Mouse (Mus musculus): ENCODE data around the gene Tmem150b.
A peak's percentile ranks its signal among the peaks of the same experiment; 100 is the strongest.

The Tmem150b gene

GRCm38 (mm10) chr7:4725169-4725568 lies at the start of gene Tmem150b:
Gene Tmem150b (minus strand): TSS chr7:4725249.
- no peak for DNase-seq (ENCODE audit: low spot score in 2 of 2)

DNA sequence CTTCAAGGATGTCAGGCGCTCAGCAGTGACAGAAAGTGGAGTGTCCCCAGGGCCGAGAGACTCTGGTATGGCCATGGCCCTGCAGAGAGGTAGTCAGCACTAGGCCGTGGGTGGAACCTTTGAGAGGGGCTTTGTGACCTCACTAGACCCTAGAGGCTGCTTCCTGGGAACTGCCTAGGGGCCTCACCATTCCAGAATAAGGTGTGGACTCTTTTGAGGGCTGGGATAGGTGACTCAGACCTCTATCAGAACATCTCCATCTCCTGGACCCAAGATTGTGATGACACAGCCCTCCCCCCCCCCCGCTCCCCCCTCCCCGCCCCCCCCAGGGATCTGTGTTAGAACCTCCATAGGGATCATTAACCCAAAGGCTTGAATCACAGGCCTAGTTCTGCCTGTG lies 46.2 kb upstream of the Tmem150b start, which contains the start of gene Fam71e2:
TSS of gene Fam71e2 (minus strand) at position 101 of the 400 bp plus-strand sequence.
- DNase-seq (ENCODE audit: low spot score in 2 of 2), result no peak

GRCm38 (mm10) chr7:4764946-4765710 lies 40.1 kb upstream of the Tmem150b start:
- DNase-seq (ENCODE audit: low spot score in 2 of 2), result no peak

DNA sequence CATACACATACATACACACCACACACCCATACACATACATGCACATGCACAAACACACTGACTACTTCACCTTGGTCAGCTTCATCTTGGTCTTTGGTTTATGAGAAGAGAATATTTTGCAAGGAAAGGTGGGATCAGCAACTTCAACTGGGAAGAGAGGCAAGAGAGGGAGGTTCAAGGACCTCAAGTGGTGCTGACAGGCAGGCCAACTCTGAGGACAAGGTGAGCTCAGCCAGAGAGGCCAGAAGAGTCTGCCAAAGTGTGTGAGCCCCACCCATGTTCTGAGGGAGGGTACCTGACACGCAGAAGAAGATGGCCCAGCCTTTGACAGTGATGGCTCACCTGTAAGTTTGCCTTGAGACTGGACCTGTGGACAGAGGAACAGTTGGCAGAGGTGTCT lies 34.6 kb upstream of the Tmem150b start:
- no peak for DNase-seq (ENCODE audit: low spot score in 2 of 2)

DNA sequence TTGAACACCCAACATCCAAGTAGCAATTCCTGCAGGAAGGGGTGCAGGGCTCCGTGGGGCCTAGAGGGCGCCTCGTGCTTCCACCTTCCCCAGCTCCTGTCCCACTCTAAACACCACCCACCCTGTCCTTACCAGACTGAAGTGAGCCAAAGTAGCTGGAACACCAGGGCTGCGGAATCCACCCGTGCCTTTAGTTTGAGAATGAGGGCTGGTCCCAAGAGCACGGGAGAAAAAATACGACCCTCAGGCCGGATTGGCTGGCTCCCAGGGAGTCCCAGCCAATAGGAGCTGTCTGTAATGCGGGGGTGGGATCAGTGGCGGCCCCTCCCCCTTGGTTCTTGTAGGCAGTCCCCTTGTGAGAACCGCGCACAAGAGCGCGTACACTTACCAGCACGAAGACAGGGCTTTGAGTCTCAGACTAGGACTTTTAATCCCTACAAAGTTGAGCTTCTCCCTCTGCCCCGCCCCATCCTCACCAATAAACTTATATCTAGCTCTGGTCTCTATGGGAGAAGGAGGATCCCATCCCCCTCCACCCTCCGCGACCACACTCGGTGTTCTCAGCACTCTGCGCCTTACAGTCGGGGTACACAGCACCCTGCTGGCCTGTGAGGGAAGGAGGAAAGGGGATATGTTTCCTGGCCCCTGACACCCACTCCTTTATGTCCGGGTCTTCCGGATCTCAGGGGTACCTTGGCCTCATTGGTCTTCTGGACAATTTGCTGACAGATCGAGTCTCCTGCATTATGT lies 27.9 kb upstream of the Tmem150b start, which contains the start of gene Cox6b2:
TSS of gene Cox6b2 (minus strand) at position 274 of the 750 bp plus-strand sequence.
- DNase-seq (ENCODE audit: low spot score in 2 of 2), result peak; percentile 60 to 65

DNA sequence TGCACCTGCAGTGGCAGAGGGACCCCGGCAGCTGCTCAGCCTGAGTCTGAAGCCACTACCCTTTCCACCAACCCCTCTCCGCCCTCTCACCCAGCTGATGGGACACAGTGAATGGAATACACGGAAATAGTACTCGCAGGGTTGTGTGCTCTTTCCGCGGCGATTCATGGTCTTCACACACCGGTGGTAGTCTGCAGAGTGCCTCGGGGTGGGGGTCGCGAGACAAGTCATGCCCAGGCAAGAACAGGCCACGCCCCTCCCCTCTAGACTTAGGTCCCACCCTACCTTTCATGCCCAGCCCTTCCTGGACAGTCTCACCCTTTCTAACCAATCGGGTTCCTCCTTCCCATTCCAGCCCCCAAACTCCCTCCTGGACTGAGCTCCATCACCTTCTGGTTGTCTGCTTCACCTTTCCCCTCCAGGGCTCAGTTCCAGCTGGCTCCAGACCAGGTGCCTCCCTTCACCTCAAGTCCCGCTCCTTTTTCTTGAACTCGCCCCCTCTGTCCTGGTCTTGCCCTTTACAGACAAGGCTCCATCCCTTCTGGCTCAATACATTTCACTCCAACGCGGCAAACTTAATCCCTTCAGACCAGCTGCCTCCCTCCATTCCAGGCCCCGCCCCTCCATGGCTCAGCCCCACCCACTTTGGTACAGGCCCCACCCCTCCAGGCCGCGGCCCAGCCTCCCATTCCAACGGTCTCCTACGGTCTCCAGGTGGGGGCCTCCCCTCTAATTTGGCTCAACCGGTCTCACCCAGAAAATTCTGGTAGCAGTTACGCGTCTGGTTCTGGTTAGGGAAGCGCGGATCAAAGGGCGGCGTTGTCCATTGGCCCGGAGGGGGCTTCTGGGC lies 27.1 kb upstream of the Tmem150b start:
- DNase-seq (ENCODE audit: low spot score in 2 of 2), result no peak

GRCm38 (mm10) chr7:4749169-4749568 lies 24.1 kb upstream of the Tmem150b start:
- DNase-seq (ENCODE audit: low spot score in 2 of 2), result no peak

- DNase-seq (ENCODE audit: low spot score in 2 of 2), result no peak
Observed at GRCm38 (mm10) chr7:4748321-4748720, 23.3 kb upstream of the Tmem150b start.

DNA sequence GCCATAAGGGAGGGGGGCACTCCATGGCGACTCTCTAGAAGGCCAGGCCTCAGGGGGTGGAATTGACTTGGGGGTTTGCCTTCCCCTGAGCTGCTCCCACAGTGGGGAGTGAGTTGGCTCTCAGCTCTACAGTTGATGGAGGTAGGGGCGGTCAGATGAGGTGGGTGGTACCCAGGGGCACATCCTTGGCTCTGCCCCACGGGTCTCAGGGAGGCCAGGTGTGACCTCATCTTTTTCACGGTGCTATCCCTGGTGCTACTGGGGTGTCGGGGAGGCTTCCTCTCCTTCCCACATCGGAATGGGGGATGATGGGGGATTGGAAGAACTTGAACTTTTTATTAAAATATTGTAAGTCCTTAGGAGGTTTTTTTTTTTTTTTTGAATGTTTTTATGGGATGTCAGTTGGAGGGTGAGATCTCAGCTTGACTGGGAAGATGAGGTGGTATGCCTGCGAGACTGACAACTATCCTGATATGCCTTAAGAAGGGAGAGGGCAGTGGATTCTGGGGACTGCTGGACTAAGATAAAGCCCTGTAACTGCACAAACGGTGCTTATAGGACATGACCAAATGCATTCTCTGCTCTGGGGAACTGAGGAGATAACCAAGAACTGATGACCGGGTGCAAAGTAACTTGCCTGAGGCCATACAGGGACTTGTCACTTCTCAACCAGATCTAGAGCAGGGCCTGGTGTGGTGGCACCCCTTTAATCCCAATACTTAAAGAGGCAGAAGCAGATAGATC lies 22.3 kb upstream of the Tmem150b start:
- no peak for DNase-seq (ENCODE audit: low spot score in 2 of 2)

DNA sequence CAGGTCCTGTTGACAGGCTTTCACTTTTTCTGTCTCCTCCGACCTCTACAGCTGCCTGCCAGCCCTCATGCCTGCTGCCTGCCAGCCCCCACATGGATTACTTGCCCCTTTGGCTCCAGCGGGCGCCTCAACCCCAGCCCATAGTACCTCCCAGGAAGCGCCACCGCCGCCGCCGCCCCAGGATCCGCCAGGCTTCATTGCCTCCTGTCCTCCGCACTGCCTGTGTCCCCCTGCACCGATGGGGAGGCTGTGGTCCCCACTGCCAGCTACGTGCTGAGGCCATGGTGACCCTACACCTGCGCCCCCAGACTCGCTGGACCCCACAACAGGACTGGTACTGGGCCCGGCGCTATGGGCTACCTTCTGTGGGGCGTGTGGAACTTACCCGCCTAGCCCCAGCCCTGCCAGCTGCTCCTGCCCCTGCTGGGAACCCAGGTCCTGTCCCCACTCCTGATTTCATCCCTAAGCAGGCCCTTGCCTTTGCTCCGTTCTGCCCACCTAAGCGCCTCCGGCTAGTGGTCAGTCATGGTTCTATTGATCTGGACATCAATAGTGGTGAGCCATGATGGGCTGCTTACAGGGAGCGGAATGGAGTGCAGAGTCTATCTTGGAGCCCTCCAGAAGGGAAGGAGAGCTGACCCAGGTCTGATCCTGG lies 21.4 kb upstream of the Tmem150b start:
- no peak for DNase-seq (ENCODE audit: low spot score in 2 of 2)

- DNase-seq (ENCODE audit: low spot score in 2 of 2), result no peak
Observed at GRCm38 (mm10) chr7:4744886-4745285, 19.8 kb upstream of the Tmem150b start.

GRCm38 (mm10) chr7:4743354-4743753 lies 18.3 kb upstream of the Tmem150b start:
- DNase-seq (ENCODE audit: low spot score in 2 of 2), result no peak

GRCm38 (mm10) chr7:4742482-4742819 lies 17.4 kb upstream of the Tmem150b start:
- DNase-seq (ENCODE audit: low spot score in 2 of 2), result no peak

GRCm38 (mm10) chr7:4741672-4742481 lies 16.8 kb upstream of the Tmem150b start:
- no peak for DNase-seq (ENCODE audit: low spot score in 2 of 2)

DNA sequence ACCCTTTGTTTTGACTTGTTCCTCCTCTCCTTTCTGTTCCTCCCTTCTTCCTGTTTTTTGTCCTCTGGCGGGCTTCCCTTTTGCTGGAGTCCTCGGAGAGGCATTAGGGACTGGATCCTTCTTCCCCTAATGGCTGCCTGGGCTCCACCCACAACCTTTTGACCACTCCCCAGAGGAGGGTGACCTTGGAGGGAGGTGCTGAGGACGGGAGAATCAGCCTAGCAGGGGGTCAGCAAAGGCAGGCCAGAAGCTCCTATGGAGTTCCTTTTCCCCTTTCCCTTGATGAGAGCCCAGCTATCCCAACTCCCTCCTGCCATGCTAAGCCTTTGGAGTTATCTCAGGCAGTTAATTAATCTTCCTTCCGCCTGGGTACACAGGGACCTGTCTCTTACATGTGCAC lies 16.1 kb upstream of the Tmem150b start:
- no peak for DNase-seq (ENCODE audit: low spot score in 2 of 2)

- DNase-seq (ENCODE audit: low spot score in 2 of 2), result no peak
Observed at GRCm38 (mm10) chr7:4740309-4740727, 15.3 kb upstream of the Tmem150b start.

- peak; percentile 98 for DNase-seq (ENCODE audit: low spot score in 2 of 2)
Observed at GRCm38 (mm10) chr7:4739544-4740275, 14.7 kb upstream of the Tmem150b start, which contains the start of gene Kmt5c. Gene Kmt5c (plus strand): TSS chr7:4740115.

DNA sequence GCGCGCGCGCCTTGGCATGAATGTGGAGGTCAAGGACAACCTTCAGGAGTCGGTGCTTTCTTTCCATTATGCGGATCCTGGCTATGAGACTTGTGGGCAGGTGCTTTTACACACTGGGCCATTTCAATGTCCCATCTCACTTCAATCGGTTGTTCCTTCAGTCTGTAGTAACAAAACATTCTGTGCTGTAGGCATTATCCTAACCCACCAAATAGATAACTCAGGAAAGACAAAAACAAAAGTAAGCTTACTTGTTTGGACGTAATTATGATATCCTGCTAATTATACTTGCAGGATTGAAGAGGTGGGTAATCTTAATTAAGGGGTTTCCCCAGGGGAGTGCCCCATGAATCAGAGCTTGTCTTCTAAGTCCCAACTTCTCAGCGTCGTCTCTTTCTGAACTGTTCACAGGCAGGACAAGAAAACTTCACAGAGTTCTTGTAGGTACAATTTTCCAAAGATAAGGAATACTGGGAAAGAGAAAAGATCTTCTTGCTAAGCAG lies 14.0 kb upstream of the Tmem150b start:
- DNase-seq (ENCODE audit: low spot score in 2 of 2), result no peak

DNA sequence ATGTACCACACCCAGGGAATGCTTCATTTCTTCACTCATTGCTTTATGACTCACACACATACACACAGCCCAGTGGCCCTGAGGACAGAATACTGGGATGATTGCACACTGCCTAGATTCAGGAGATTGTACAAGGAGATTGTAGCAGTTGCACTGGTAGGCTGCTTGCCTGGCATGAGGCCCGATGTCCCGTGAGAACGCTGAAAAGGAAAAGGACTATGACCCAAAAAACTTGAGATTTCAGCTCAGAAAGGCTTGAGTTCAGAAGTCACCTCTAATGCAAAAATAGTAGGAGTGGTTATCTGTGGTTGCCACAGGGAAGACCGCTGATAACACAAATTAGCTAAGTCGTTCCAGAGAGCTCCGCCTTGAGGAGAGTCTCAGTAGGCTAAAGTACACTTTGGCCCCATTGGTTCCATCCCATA lies 7.9 kb upstream of the Tmem150b start:
- no peak for DNase-seq (ENCODE audit: low spot score in 2 of 2)

Data from natural killer cell, adult 2 months (primary cell).